Mouse (Mus musculus): Measurements from ENCODE around the gene Hist1h2ae. TPM values are rescaled to one million over a fixed set of nuclear protein-coding genes. Genes with fewer than 3 reads are reported as not detected.

Gene Hist1h2ae
- total and polyA plus RNA-seq, 2 experiments from 2014 or later = 5.9 to 98.8 TPM

DNA sequence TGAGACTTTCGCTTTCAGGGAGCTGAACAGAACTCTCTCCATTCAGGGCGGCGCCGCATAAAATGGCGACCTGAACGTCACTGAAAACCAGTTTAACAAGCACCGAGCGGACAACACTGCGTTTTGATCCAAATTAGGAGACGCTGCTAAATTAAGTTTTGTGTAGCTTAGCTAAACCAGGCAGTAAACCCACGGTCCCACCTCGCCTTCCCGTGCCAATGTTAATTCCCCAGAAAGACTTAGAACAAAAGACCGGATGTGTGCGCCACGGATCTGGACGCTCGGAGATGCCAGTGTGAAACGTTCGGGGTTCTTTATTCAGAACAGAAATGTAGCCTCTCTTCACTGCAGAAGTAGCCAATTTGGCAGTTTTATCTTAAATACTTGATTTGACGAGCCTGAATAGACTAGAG lies 14.0 kb upstream of the Hist1h2ae start:
- Histone ChIP-seq H3K4me1 (ENCODE audit: insufficient read depth, low read length) (peaks cover 3% of the 10 kb centered on the region; the same call in 1 of the 2 replicates), H3K9me3 (ENCODE audit: low read length) (no peaks in the 10 kb centered on the region), H3K4me3 (ENCODE audit: low read depth, low read length) (peak overlapping the region; percentile 47), H3K4me2 (ENCODE audit: low read depth, low read length, poor library complexity, severe bottlenecking) (peak overlapping the region; percentile 85), H3K9ac (replicated peaks; ENCODE audit: low read length, poor library complexity, severe bottlenecking) (peak overlapping the region; percentile 64), H3K27me3 (ENCODE audit: insufficient read depth, low read length) (no peaks in the 10 kb centered on the region), H3K27ac (ENCODE audit: low read depth, low read length) (peak overlapping the region; percentile 79), H3K36me3 (ENCODE audit: insufficient read depth, low read length) (no peaks in the 10 kb centered on the region)
- TF ChIP-seq CTCF (IDR thresholded peaks at IDR 0.05) = no peak
- DNase-seq (ENCODE audit: low spot score) = peak; percentile 68
- no peak; the same call in 1 of the 2 replicates for ATAC-seq (ENCODE audit: low FRiP score)
- under 1% methylated on average over 21 of the region's 21 CpGs for WGBS

DNA sequence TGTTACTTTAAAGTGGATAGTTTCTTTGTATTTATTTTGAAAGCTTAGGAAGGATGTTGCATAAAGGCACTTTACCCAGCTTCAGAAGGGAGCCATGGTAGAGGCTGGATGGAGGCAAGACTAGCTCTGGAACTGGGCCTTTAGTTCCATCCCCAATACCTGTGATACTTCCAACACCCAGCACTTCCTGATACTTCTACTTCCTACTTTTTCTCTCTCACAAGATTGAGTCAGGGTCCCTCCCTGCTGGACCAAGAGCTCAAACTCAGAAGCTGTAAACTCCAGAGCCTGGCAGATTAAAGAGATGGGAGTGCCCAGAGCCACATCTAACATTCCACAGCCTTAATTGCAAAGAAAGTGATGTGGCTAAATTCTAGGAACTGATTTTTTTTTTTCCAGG lies 13.3 kb upstream of the Hist1h2ae start:
- no peaks in the 10 kb centered on the region for H3K27me3 ChIP-seq (ENCODE audit: insufficient read depth, low read length)
- no peaks in the 10 kb centered on the region for H3K36me3 ChIP-seq (ENCODE audit: insufficient read depth, low read length)
- no peak overlapping the region for H3K9ac ChIP-seq (replicated peaks; ENCODE audit: low read length, poor library complexity, severe bottlenecking)
- ATAC-seq (ENCODE audit: low FRiP score) (no peak), DNase-seq (ENCODE audit: low spot score) (no peak)
- H3K4me3 ChIP-seq (ENCODE audit: low read depth, low read length) = peak overlapping the region; percentile 47
- peak overlapping the region; percentile 79 for H3K27ac ChIP-seq (ENCODE audit: low read depth, low read length)
- peak overlapping the region; percentile 85 for H3K4me2 ChIP-seq (ENCODE audit: low read depth, low read length, poor library complexity, severe bottlenecking)
- no peaks in the 10 kb centered on the region for H3K9me3 ChIP-seq (ENCODE audit: low read length)
- no peak for TF ChIP-seq CTCF (IDR thresholded peaks at IDR 0.05)
- H3K4me1 ChIP-seq (ENCODE audit: insufficient read depth, low read length) = peaks cover 3% of the 10 kb centered on the region; the same call in 1 of the 2 replicates

DNA sequence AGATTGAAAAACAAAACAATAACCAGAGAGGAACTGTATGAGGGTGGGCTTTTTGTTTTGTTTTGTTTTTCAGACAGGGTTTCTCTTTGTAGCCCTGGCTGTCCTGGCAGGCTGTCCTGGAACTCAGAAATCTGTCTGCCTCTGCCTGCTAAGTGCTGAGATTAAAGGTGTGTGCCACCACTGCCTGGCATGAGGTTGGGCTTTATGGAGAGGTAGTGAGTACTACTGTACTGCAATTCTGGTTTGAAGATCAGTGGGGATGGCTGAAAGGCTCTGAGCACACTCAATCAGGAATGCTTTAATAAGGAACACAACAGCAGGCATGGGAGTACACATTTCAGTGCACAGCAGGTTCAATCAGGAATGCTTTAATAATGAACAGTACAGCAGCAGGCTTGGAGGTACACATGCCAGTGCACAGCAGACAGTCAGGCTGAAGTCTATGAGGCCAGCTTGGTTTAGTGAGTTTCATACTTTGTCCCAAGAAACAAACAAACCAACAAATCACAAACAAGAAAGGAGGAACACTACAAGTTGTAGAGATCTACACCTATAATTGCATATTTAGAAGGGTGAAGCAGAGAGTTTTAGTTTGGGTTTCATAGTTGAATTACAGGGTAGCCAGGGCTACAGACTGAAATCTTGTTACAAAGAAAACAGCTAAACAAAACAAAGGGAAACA lies 12.5 kb upstream of the Hist1h2ae start:
- Histone ChIP-seq H3K27me3 (ENCODE audit: insufficient read depth, low read length) (no peaks in the 10 kb centered on the region), H3K36me3 (ENCODE audit: insufficient read depth, low read length) (no peaks in the 10 kb centered on the region), H3K27ac (ENCODE audit: low read depth, low read length) (no peak overlapping the region), H3K4me1 (ENCODE audit: insufficient read depth, low read length) (peaks cover 3% of the 10 kb centered on the region; the same call in 1 of the 2 replicates), H3K4me2 (ENCODE audit: low read depth, low read length, poor library complexity, severe bottlenecking) (no peak overlapping the region), H3K9me3 (ENCODE audit: low read length) (no peaks in the 10 kb centered on the region), H3K9ac (replicated peaks; ENCODE audit: low read length, poor library complexity, severe bottlenecking) (no peak overlapping the region), H3K4me3 (ENCODE audit: low read depth, low read length) (no peak overlapping the region)
- ATAC-seq (ENCODE audit: low FRiP score) = no peak
- no peak for DNase-seq (ENCODE audit: low spot score)
- TF ChIP-seq CTCF (IDR thresholded peaks at IDR 0.05) = no peak

DNA sequence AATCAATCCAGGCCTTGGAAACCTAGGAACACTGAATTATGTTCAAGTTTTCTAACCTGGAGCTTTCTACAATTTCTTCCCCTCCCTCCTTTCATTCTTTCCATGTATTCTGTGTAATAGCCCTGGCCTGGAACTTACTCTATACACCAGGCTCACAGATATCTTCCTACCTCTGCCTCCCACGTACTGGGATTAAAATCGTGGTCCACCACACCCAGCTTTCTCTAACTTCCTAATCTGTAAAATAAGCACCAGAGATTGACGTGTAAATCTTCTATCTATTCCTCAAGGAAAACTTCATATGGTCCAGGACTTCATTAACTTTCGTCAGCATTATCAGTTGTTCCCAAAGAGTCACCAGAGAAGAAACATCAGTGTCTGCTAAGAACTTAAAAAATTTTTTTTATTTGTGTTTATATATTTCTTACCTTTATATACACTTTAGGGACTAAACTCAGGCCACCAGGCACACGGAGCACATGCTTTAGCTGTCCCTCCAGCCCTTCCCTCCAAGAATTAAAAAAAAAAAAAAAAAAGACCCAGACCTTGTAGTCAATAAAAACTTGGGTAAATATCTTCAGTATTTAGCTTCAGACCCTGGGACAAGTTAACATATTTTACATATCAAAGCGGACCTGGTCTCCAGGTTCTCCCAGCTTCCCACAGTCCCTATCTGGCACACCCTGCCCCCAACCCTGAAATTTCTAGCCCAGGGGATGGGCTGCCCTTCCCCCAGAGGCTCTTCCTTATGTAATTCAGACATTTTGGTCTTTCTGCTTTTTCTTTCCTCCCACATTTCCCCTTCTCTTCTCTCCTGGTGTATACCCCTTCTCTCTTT lies 11.4 kb upstream of the Hist1h2ae start:
- Histone ChIP-seq H3K4me2 (ENCODE audit: low read depth, low read length, poor library complexity, severe bottlenecking) (peak overlapping the region; percentile 83), H3K27me3 (ENCODE audit: insufficient read depth, low read length) (no peaks in the 10 kb centered on the region), H3K4me3 (ENCODE audit: low read depth, low read length) (peak overlapping the region; percentile 44), H3K4me1 (ENCODE audit: insufficient read depth, low read length) (peaks cover 3% of the 10 kb centered on the region; the same call in 1 of the 2 replicates), H3K9me3 (ENCODE audit: low read length) (no peaks in the 10 kb centered on the region), H3K9ac (replicated peaks; ENCODE audit: low read length, poor library complexity, severe bottlenecking) (no peak overlapping the region; the same call in 1 of the 2 replicates), H3K36me3 (ENCODE audit: insufficient read depth, low read length) (no peaks in the 10 kb centered on the region), H3K27ac (ENCODE audit: low read depth, low read length) (peak overlapping the region; percentile 59; the same call in 1 of the 2 replicates)
- ATAC-seq (ENCODE audit: low FRiP score) (no peak), DNase-seq (ENCODE audit: low spot score) (no peak)
- no peak for TF ChIP-seq CTCF (IDR thresholded peaks at IDR 0.05)
- WGBS = 5% methylated on average over 6 of the region's 6 CpGs

DNA sequence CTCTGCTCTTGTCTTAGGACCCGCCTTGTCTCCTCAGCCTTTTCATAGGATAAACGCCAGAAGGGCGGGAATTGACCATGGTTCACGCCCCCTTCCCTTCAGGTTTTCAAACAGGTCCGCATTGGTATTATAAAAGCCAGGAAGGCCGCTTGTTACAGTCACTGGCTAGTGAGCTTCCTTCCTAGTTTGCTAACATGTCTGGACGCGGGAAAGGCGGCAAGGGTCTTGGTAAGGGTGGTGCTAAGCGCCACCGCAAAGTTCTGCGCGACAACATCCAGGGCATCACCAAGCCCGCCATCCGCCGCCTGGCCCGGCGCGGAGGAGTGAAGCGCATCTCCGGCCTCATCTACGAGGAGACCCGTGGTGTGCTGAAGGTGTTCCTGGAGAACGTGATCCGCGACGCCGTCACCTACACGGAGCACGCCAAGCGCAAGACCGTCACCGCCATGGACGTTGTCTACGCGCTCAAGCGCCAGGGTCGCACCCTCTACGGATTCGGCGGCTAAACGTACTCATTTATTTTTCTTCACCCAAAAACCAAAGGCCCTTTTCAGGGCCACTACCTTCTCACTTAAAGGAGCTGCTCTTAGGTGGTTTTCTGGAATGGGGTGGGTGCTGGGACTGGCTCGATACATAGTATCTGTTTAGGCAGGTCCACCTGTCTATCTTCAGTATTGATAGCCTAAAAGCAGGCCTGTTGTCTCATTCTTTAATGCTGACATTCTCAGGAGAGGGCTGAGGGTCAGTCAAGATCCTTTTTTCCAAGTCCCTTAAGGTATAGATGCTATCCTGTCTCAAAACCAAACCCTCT lies 10.6 kb upstream of the Hist1h2ae start, which contains the start of gene Hist1h4d:
Gene Hist1h4d (plus strand): TSS at position 191 of the 811 bp plus-strand sequence.
- DNase-seq (ENCODE audit: low spot score) (peak; percentile 99), ATAC-seq (ENCODE audit: low FRiP score) (peak; percentile 89)
- Histone ChIP-seq H3K9ac (replicated peaks; ENCODE audit: low read length, poor library complexity, severe bottlenecking) (peak within 1 kb of the TSS; percentile 46), H3K36me3 (ENCODE audit: insufficient read depth, low read length) (no peaks in the 10 kb centered on the region), H3K4me2 (ENCODE audit: low read depth, low read length, poor library complexity, severe bottlenecking) (peak within 1 kb of the TSS; percentile 83), H3K27ac (ENCODE audit: low read depth, low read length) (peak within 1 kb of the TSS; percentile 59), H3K9me3 (ENCODE audit: low read length) (no peaks in the 10 kb centered on the region), H3K4me3 (ENCODE audit: low read depth, low read length) (peak within 1 kb of the TSS; percentile 44), H3K4me1 (ENCODE audit: insufficient read depth, low read length) (peaks cover 3% of the 10 kb centered on the region; the same call in 1 of the 2 replicates), H3K27me3 (ENCODE audit: insufficient read depth, low read length) (no peaks in the 10 kb centered on the region)
- WGBS = under 1% methylated on average over 42 of the region's 43 CpGs
- no peak for TF ChIP-seq CTCF (IDR thresholded peaks at IDR 0.05)
